Mouse (Mus musculus): ENCODE data around the gene Pld1.

Gene Pld1

DNA sequence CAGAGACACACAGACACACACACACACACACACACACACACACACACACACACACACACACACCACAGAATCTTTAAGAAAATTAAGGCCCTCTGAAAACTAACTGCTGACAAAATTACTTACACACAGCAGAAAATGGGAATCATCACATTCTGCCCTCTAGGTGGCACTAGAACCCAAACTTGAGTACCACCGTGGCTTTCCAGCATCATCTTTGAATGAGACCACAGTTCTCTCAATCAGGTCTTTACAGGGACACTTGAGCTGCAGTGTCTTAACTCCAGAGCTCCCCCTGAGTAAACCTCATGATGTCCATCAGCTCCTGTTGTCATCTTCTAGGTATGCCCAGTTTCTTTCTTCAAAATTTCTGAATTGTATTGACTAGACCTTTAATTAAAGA, 227.1 kb downstream of the Pld1 start:
- DNase-seq: peak; percentile 58

DNA sequence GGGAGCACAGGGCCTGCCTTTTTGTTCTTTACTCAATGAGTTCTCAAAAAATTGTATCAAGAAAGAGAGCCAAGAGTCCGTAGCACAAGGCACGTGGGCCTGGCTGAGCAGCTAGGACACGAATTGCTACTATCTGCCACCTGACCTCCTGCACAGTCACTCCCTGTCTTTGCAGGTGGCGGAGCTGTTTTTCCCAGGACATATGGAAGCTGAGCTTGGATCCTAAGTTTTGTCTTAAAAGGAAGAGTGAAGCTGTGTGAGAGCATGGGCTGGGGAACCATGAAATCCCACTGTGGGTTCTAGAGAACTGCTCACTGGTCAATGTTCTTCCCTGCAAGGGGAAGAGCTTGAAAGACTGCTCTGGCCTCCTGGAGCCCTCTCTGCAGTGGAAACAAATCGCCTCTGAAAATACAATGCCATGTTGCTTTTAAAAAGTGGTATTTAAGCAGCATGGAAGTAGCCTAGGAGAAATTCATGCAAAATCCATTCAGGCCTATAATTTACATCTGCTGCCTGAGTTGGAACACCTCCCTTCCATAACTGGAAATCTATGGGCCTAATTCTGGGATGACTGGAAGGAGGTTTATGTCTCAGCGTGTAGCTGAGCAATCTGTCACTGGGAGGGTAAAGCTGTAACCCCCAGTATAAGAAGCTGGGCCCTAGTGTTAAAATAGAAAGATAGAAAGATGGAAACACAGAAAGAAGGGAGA, 229.5 kb downstream of the Pld1 start:
- no peak for DNase-seq

DNA sequence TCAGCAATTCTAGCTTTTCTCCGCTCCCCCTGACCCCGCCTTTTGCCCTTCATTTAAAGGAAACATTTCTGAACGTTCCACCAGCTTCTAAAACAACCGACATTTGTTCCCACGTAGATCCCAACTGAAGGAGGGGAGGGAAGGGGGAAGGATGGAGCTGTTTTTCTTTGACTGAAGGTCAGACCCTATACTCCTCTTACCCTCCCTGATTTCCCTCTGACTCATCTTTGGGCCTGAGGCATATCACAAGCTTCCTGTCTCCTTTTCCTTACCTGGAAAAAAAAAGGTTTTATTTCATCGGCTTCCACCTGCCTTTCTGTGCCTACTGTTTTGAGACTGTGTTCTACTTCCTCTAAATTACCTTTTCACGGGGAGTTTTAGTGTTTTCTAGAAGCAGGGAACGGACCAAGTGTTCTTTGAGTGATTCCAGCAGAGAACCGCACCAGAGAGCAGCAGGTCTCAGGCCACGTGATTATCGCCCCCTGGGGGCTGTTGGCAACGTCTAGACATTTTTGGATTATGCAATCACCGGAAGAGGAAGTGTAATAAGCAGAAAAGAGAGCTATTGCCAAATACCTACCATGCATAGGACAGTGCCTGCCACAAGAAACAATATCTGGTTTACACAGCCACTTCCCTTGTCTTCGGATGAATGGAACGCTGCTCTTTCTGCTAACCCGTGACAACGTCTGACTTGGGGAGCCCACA, 232.6 kb downstream of the Pld1 start:
- DNase-seq: no peak

GRCm38 (mm10) chr3:28175997-28176967, 237.8 kb downstream of the Pld1 start:
- DNase-seq: peak; percentile 84

- no peak for DNase-seq
Observed at GRCm38 (mm10) chr3:28178333-28178732, 239.8 kb downstream of the Pld1 start.
